Mouse (Mus musculus): ENCODE results near the gene Hspb6.

- no peak for TF ChIP-seq CTCF (conservative IDR thresholded peaks at IDR 0.05; ENCODE audit: insufficient read depth, insufficient read length, low read depth, low read length)
- no peak for TF ChIP-seq POLR2A (IDR thresholded peaks at IDR 0.05; ENCODE audit: low read depth, low read length)
These were observed 8.3 kb downstream of the Hspb6 start for GRCm38 (mm10) chr7:30560296-30560695.
